Mouse (Mus musculus) thymus, adult 2 months (tissue): ENCODE measurements around the gene Dffb.

ENCODE experiments used
- CTCF ChIP-seq: fragments of 200-500 bp; IDR thresholded peaks from 2 replicates; pipeline ENCODE4 v1.5.1; 2012; ENCODE audit warnings: mild to moderate bottlenecking, control low read depth, low read length, moderate library complexity, borderline replicate concordance; ENCODE audit not compliant: control insufficient read depth, poor library complexity, insufficient read depth; ENCODE audit errors: extremely low read depth
- POLR2A ChIP-seq: fragments of 200-500 bp; IDR thresholded peaks from 2 replicates; pipeline ENCODE4 v1.6.1; 2012; ENCODE audit warnings: mild to moderate bottlenecking, low read length, control low read depth, moderate library complexity; ENCODE audit not compliant: control insufficient read depth, poor library complexity, insufficient read depth; ENCODE audit errors: extremely low read depth

GRCm38 (mm10) chr4:153929921-153930320 lies 45.0 kb downstream of the Dffb start:
- TF ChIP-seq CTCF (no peak), POLR2A (no peak)
